Mouse (Mus musculus) heart, embryonic 13.5 days (tissue): ENCODE data around the gene Atxn7l3. TPM values are rescaled to one million over a fixed set of nuclear protein-coding genes. Genes with fewer than 3 reads are reported as not detected.
A peak's percentile ranks its signal among the peaks of the same experiment; 100 is the strongest.

Source experiments
- ATAC-seq: fragments of 200-750 bp; cut with Nextera tagmentation; 2 replicates; pipeline ENCODE4 v1.8.0; 2017; ENCODE audit warnings: moderate TSS enrichment; ENCODE audit not compliant: insufficient number of reproducible peaks, low FRiP score, low TSS enrichment; ENCODE audit errors: extremely low read depth
- H3K27ac ChIP-seq: fragments of 300-500 bp; sonication (generic); replicated peaks from 2 replicates; pipeline ENCODE4 v1.5.1; 2015; ENCODE audit warnings: moderate library complexity, mild to moderate bottlenecking, inconsistent platforms
- H3K27me3 ChIP-seq: fragments of 300-500 bp; sonication (generic); replicated peaks from 2 replicates; pipeline ENCODE4 v1.6.1; 2015; ENCODE audit warnings: mild to moderate bottlenecking, inconsistent platforms
- H3K36me3 ChIP-seq: fragments of 300-500 bp; sonication (generic); 2 replicates; pipeline ENCODE4 v1.6.1; 2015; ENCODE audit warnings: mild to moderate bottlenecking, inconsistent platforms
- H3K4me1 ChIP-seq: fragments of 300-500 bp; sonication (generic); 2 replicates; pipeline ENCODE4 v1.6.1; 2015; ENCODE audit warnings: inconsistent platforms
- H3K4me2 ChIP-seq: fragments of 300-500 bp; sonication (generic); 2 replicates; pipeline ENCODE4 v1.6.1; 2015; ENCODE audit warnings: inconsistent platforms, mild to moderate bottlenecking, moderate library complexity
- H3K4me3 ChIP-seq: fragments of 300-500 bp; sonication (generic); 2 replicates; pipeline ENCODE4 v1.5.1; 2015; ENCODE audit warnings: moderate library complexity, mild to moderate bottlenecking, inconsistent platforms
- H3K9ac ChIP-seq: fragments of 300-500 bp; sonication (generic); 2 replicates; pipeline ENCODE4 v1.6.1; 2015; ENCODE audit warnings: inconsistent platforms, mild to moderate bottlenecking, moderate library complexity
- H3K9me3 ChIP-seq: fragments of 300-500 bp; sonication (generic); 2 replicates; pipeline ENCODE4 v1.6.1; 2016; ENCODE audit warnings: inconsistent platforms
- WGBS: fragments of 180-500 bp; shearing (Covaris S2); methylation state at CpG from one replicate; pipeline ENCODE4 v1.1.7; 2015; ENCODE audit warnings: mixed read lengths; 5-methylcytosine and 5-hydroxymethylcytosine counted together
- polyA plus RNA-seq: library from polyadenylated mRNA; unstranded; fragments of >200 nt; fragmentation: Nextera tagmentation; extraction: Ambion mirVana; gene quantifications from 2 replicates; pipeline ENCODE4 v1.2.1, GENCODE M21; 2015

The Atxn7l3 gene
- polyA plus RNA-seq, 1 experiment from 2014 or later = 8.5 TPM

DNA sequence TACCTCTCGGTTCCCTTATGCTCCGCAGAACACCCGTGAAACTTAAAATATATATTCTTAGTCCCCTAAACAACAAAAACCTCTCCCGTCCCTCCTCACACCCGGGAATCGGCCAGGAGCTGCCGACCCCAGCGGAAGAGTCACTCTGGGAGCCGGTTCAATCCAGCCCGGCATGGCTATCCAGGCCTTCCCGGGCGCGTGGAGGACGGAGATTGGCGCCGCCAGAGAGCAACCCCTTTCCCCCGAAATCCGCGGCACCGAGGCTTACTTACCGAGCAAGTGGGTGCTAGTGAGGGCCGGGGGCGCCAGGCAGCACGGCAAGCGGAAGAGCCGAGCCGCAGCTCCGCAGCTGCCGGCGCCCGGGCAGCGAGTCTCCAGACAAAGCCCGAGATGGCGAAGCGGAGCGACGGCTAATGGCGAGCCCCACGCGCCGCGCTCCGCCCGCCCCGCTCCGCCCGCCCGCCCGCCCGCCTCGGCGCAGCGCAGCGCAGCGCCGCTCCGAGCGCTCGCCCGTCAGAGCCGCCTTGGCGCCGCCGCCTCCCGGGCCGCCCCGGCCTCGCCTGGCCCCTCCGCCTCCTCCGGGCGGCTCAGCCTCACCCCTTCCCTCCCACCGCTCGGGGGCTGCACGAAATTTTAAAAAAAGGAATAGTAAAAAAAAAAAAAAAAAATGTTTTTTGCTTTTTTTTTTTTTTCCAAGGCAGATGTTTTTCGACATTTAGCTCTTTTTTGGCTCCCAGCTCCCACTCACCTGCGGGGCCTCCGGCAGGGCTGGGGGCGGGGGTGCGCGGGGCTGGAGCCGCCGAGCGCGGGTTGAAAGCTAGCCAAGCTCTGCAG, 22.4 kb upstream of the Atxn7l3 start:
- peak overlapping the region; percentile 100 for H3K9ac ChIP-seq
- under 1% methylated on average over 81 of the region's 84 CpGs for WGBS
- H3K4me1 ChIP-seq = peaks cover 26% of the 10 kb centered on the region
- H3K27me3 ChIP-seq = 0 out of 2 replicates have a peak, but pooled peaks cover 8% of the 10 kb centered on the region
- H3K9me3 ChIP-seq = no peaks in the 10 kb centered on the region
- peak overlapping the region; percentile 99 for H3K27ac ChIP-seq
- H3K36me3 ChIP-seq = peaks cover 20% of the 10 kb centered on the region
- peak overlapping the region; percentile 86 for H3K4me2 ChIP-seq
- 0 out of 2 replicates have a peak, but pooled peaks have one; percentile 5 for ATAC-seq
- H3K4me3 ChIP-seq = peak overlapping the region; percentile 100

DNA sequence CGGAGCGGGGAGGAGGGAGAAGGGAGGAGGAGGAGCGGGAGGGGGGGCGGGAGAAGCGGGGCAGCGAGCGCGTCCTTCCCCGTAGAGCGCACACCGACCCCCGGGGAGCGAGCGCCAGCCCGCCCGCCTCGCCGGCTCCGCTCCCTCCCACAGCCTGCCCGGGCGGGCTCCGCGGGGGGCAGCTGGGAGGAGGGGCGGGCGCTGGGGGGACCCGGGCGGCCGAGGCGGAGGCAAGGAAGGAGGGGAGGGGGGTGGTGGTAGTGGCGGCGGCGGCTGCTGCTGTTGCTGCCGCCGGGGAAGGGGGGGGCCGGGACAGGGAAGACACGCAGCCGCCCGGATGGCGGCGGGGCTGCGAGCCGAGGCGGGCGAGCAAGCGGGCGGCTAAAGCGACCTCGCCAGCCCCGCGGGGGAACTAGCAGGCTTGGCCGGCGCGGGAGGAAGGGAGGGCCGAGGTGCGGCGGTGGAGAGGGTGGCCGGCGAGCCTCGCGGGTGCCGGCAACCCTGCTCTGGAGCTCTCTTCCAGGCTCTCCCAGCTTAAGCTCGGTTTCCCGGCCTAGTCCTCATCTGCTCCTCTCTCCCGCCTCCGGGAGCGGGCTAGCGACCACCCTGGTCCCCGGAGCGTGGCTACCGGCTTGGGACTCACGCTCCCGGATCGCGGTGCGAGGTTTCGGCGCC, 21.6 kb upstream of the Atxn7l3 start:
- peaks cover 27% of the 10 kb centered on the region for H3K36me3 ChIP-seq
- 0% methylated on average over 42 of the region's 77 CpGs for WGBS
- no peaks in the 10 kb centered on the region for H3K9me3 ChIP-seq
- H3K4me2 ChIP-seq = peak overlapping the region; percentile 86
- peak; percentile 33; the same call in 1 of the 2 replicates for ATAC-seq
- peak overlapping the region; percentile 99 for H3K27ac ChIP-seq
- H3K9ac ChIP-seq = peak overlapping the region; percentile 100
- H3K4me1 ChIP-seq = peaks cover 26% of the 10 kb centered on the region
- peak overlapping the region; percentile 100 for H3K4me3 ChIP-seq
- H3K27me3 ChIP-seq = 0 out of 2 replicates have a peak, but pooled peaks cover 4% of the 10 kb centered on the region

DNA sequence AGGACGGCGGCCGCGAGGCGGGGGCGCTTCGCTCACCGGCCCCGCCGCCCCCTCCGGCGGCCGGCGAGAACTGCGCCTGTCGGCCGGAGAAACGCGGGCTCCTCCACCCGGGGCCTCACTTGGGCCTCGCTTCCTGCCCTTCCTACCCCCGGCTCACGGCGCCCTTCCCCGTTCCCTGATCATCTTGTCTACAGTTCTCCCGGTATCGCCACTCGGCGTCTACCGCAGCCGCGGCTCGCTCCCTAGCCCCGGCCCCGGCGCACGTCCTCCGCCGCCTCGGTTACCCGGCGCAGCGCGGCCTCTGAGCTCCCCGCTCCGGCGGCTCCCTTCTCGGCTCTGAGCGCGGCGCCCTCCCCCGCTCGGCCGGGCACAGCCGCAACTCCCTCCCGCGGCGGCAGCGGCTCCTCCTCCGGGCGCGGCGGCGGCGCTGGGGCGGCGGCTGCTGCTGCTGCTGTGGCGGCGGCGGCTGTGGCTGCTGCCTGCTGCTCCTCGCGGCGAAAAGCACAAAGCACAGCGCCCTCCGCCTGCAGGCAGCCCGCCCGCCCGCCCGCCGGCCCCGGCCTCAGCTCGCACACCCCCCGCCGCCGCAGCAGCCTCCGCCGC, 21.0 kb upstream of the Atxn7l3 start:
- Histone ChIP-seq H3K36me3 (peaks cover 34% of the 10 kb centered on the region), H3K4me2 (peak overlapping the region; percentile 86), H3K9me3 (no peaks in the 10 kb centered on the region), H3K4me3 (peak overlapping the region; percentile 100), H3K4me1 (peaks cover 26% of the 10 kb centered on the region), H3K9ac (peak overlapping the region; percentile 100), H3K27me3 (0 out of 2 replicates have a peak, but pooled peaks cover 4% of the 10 kb centered on the region), H3K27ac (peak overlapping the region; percentile 99)
- under 1% methylated on average over 68 of the region's 87 CpGs for WGBS
- peak; percentile 24; the same call in 1 of the 2 replicates for ATAC-seq

DNA sequence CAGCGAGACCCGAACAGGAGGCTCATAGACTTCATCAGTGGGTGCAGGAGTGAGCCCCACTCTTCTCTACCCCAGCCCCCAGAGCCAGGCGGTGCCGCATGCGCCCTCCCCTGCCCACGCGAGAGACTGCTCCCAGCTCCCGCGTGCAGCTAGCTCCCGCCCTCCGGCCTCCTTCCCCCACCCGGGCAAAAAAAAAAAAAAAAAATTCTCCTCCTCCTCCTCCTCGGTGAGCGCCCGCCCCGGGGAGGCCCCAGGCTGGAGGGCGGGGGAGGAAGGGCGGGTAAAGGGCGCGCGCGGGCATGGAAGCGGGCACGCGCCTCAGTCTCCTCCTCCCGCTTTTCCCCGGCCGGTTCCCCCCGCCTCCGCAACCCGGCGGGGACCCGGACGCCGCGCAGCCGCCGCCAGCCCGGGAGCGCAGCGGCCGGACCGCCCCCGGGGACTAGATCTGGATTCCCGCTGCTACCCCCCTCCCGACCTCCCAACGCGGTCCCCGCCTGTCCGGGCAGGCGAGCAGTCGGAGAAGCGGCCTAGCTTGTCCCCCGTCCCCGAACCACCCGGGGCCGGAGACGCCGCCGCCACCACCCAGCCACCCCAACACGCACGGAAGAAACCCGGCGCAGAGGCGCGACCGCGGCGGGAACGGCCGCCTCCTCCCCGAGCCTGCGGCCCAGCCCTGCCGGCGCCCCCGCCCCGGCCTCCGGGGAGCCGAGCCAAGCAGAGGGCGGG, 20.3 kb upstream of the Atxn7l3 start:
- peak overlapping the region; percentile 100 for H3K9ac ChIP-seq
- ATAC-seq = peak; percentile 58
- peak overlapping the region; percentile 86 for H3K4me2 ChIP-seq
- H3K4me1 ChIP-seq = peaks cover 26% of the 10 kb centered on the region
- H3K4me3 ChIP-seq = peak overlapping the region; percentile 100
- H3K27ac ChIP-seq = peak overlapping the region; percentile 99
- H3K9me3 ChIP-seq = no peaks in the 10 kb centered on the region
- H3K27me3 ChIP-seq = no peaks in the 10 kb centered on the region
- 1% methylated on average over 61 of the region's 80 CpGs for WGBS
- peaks cover 40% of the 10 kb centered on the region for H3K36me3 ChIP-seq

DNA sequence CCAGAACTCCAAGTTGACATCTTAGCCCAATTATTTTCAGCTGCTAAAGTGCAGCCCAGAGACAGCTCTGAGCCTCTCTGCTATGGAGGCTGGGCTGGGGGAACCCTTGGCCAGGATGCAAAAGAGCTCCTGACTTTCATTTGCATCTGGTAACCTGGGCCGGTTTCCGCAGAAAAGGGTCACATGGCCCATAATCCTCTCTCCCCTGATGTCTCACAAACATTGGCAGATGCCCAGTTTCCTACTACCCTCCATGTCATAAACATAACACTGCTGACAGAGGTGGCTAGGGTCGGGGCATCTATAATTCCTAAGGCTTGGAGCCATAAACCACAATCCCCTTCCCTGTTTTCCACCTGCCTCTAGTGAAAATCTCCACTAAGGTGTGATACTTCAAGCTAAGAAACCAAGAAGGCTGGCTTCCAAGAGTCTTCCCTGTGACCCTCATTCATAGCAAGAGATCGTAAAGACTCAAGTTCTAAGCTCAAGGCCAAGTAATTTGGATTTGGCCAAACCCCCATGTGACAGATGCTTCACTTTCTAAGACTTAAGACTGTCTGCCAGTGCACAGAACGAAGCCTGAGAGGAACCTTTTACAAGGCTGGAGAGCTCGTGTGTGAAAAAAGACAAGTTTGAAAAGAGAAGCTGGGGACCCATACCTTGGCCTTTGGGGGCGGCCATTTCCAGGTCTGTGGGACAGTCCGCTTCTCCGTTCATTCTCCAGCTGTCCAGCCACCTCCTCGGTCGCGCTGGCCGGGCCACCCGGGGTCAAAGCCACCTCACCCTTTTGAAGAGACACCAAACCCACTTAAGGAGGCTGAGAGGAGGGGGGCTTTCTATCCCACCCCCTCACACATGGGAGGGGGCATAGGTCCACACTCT, 19.5 kb upstream of the Atxn7l3 start:
- WGBS = 19% methylated on average over 14 of the region's 14 CpGs
- H3K27me3 ChIP-seq = no peaks in the 10 kb centered on the region
- H3K9me3 ChIP-seq = no peaks in the 10 kb centered on the region
- peak overlapping the region; percentile 86 for H3K4me2 ChIP-seq
- peak overlapping the region; percentile 86 for H3K27ac ChIP-seq
- H3K36me3 ChIP-seq = peaks cover 49% of the 10 kb centered on the region
- H3K4me1 ChIP-seq = peaks cover 31% of the 10 kb centered on the region
- peak overlapping the region; percentile 100 for H3K4me3 ChIP-seq
- no peak for ATAC-seq
- H3K9ac ChIP-seq = peak overlapping the region; percentile 100

DNA sequence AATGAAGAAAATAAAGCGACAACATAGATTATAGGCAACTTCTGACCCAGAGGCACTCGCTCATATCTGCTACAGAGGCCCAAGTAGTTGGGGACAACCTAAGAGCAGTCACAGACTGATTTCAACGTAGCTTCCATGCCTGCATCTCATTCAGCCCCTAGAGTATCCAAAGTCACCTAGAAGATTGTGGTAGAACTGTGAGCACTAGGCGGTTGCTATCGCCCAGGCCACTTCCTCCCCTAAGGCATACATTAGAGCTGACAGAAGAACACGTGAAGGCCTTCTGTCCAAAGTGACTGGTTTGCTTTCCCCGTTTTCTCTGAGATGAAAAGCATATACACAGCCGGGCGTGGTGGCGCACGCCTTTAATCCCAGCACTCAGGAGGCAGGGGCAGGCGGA, 17.9 kb upstream of the Atxn7l3 start:
- Histone ChIP-seq H3K4me1 (peaks cover 39% of the 10 kb centered on the region), H3K4me3 (no peak overlapping the region), H3K27ac (no peak overlapping the region), H3K36me3 (peaks cover 63% of the 10 kb centered on the region), H3K4me2 (no peak overlapping the region), H3K27me3 (no peaks in the 10 kb centered on the region), H3K9me3 (no peaks in the 10 kb centered on the region), H3K9ac (no peak overlapping the region)
- ATAC-seq = no peak
- 87% methylated on average over 12 of the region's 12 CpGs for WGBS

DNA sequence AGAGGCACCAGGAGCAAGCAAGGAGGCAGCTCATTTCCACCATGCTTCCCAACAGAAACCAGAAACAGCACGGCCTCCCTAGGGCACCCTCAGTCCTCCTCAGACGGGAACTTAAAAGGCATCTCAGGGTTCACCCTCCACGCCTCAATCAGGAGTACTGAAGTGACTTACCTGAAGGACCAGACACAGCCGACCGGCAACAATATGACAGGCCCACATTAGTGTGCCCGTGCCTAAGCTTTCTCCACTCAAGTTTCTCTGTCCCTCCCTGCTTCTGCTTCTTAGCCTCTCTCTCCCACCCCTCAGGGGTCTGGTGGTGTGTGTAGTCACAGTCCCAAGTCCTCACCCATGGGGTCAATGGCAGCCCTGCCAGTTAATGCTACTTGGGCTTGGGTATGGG, 16.2 kb upstream of the Atxn7l3 start:
- Histone ChIP-seq H3K36me3 (peaks cover 74% of the 10 kb centered on the region), H3K4me3 (no peak overlapping the region), H3K9ac (0 out of 2 replicates have a peak overlapping the region, but pooled peaks have one; percentile 19), H3K4me2 (no peak overlapping the region), H3K9me3 (no peaks in the 10 kb centered on the region), H3K4me1 (peaks cover 46% of the 10 kb centered on the region), H3K27me3 (no peaks in the 10 kb centered on the region), H3K27ac (no peak overlapping the region)
- no peak for ATAC-seq
- WGBS = 81% methylated on average over 6 of the region's 6 CpGs

DNA sequence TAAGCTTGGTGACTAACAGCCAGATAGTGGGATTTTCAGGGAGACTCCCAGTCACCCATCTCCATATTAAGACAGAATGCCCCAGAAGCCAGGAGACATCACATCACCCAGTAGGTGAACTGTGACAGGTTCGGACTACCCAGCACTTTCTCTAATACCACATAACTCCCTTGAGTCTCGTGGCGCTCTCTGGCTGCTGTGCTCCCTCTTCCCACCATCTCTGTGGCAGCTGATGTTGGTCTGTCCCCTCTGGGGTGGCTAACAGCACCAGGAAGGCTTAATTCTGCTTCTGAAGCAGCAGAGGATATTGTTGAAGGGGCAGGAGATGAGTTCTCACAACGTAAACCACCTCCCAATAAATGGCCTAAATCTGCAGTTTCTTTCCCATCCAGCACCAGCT, 15.5 kb upstream of the Atxn7l3 start:
- peak overlapping the region; percentile 19; the same call in 1 of the 2 replicates for H3K9ac ChIP-seq
- no peaks in the 10 kb centered on the region for H3K9me3 ChIP-seq
- no peak overlapping the region for H3K4me3 ChIP-seq
- no peak overlapping the region for H3K27ac ChIP-seq
- no peak for ATAC-seq
- 84% methylated on average over 4 of the region's 4 CpGs for WGBS
- peaks cover 80% of the 10 kb centered on the region for H3K36me3 ChIP-seq
- no peak overlapping the region for H3K4me2 ChIP-seq
- H3K27me3 ChIP-seq = no peaks in the 10 kb centered on the region
- H3K4me1 ChIP-seq = peaks cover 46% of the 10 kb centered on the region

DNA sequence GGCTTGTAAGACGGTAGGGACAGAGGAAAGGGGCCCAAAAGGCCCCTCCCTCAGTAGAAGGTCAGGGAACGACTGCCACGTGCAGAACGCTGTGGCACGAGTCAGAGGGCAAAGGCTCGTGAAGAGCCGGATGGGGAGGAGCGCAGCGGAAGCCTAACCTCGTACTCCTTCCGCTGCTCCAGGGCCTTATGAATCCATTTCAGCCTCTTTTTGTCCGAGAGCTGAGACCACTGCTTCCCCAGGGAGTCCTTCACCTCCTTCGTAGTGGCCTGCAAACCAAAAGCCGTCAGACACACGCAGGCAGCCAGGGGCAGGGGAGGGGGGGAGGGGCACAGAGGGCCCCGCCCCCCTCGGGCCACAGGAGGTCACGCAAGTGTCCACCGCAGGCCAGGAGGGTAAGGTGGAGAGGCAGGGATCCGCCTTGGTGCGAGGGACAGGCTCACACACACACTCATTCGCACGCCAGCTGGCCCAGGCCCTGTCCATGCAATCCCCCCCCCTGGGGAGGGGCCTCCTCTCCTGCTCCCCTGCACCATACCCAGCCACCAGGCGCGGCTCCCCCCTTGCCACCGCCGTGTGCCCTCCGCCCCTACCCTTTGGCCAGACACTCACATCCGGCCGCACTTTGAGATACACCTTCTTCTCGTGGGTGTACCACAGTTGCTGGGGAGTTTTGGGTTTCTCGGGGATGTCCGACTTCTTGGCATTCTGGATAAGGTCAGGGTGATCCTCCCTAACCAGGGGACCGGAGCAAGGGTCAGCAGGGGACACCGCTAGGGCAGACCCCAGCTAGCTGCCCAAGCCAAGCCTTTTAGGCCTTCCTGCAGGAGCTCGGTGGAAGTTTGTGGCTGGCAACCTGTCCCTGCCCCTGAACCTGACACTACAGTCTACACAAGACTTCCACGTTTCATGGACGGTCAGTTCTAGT, 14.6 kb upstream of the Atxn7l3 start:
- Histone ChIP-seq H3K27ac (no peak overlapping the region), H3K9ac (peak overlapping the region; percentile 67), H3K4me3 (0 out of 2 replicates have a peak overlapping the region, but pooled peaks have one; percentile 8), H3K4me2 (peak overlapping the region; percentile 38), H3K36me3 (peaks cover 89% of the 10 kb centered on the region), H3K27me3 (no peaks in the 10 kb centered on the region), H3K9me3 (no peaks in the 10 kb centered on the region), H3K4me1 (peaks cover 42% of the 10 kb centered on the region)
- no peak for ATAC-seq
- 40% methylated on average over 37 of the region's 38 CpGs for WGBS
